ENCODE assay signal across 8 mouse cellular contexts in genomic region chr14:21018977-21019376, GRCm38 (mm10). TPM values are rescaled to one million over a fixed set of nuclear protein-coding genes. Genes with fewer than 3 reads are reported as not detected.
DNase-seq lines count a peak whose midpoint lies in the region.

No protein-coding gene starts in this region.

- peaks cover 4% of the 10 kb centered on the region; the same call in 1 of the 2 replicates for H3K36me3 ChIP-seq in splenic B cell, adult 2 months (ENCODE audit: control insufficient read depth, insufficient read depth, low read length, poor library complexity, severe bottlenecking)

- intact Hi-C loops in heart, postnatal 36 days (cut with DNase I) = no loop called here

- no peaks in the 10 kb centered on the region for H3K27me3 ChIP-seq in splenic B cell, adult 2 months (ENCODE audit: control insufficient read depth, insufficient read depth, low read length, poor library complexity, severe bottlenecking)

- peak; percentile 38 for DNase-seq in heart, adult 8-10 months (ENCODE audit: low spot score)
- DNase-seq in heart, postnatal 36 days = no peak
- peak; percentile 39 to 57 for DNase-seq in right cerebral cortex, postnatal 10 days (ENCODE audit: low spot score in 2 of 2)
- no peak for DNase-seq in right cerebral cortex, adult 2 months (ENCODE audit: low spot score in 2 of 2)
- DNase-seq in cerebellum, adult 9-10 months = peak; percentile 57
- peak; percentile 73 for DNase-seq in induced T-regulatory cell, adult 2 months (ENCODE audit: low read depth)
- peak; percentile 67 for DNase-seq in splenic B cell, adult 2 months (ENCODE audit: low read depth, low spot score)
- DNase-seq in frontal cortex, postnatal 14 days (ENCODE audit: low spot score in 2 of 2) = no peak

RNA-seq across cellular contexts. Expression of gene Ap3m1, which starts 33.3 kb away (rescaled TPM):
- total RNA-seq in heart, adult 8-10 months (2022) = 10 to 100 TPM; 50.5 to 59.8 (median 57.0) TPM
- 10 to 100 TPM; 58.0 to 62.9 TPM for total RNA-seq in heart, postnatal 36 days (2021)

RNA-seq across cellular contexts. Expression of gene Adk, which starts 33.4 kb away (rescaled TPM):
- 100 to 1,000 TPM; 233 to 260 (median 250) TPM for total RNA-seq in heart, adult 8-10 months (2022)
- total RNA-seq in heart, postnatal 36 days (2021) = 100 to 1,000 TPM; 239 to 252 TPM

Comparison
In these comparisons a context has a peak if more than half of its experiments do, and no peak if none do; other contexts are left out.
1. DNase-seq: peak in heart, adult 8-10 months (single experiment), right cerebral cortex, postnatal 10 days (2 of 2), cerebellum, adult 9-10 months (single experiment), induced T-regulatory cell, adult 2 months (single experiment) and splenic B cell, adult 2 months (single experiment); none in heart, postnatal 36 days (0 of 2), right cerebral cortex, adult 2 months (0 of 2) and frontal cortex, postnatal 14 days (0 of 2).